Mouse (Mus musculus) stomach, embryonic 15.5 days (tissue): ENCODE measurements around the gene Oxct1. TPM values are rescaled to one million over a fixed set of nuclear protein-coding genes. Genes with fewer than 3 reads are reported as not detected.
A peak's percentile ranks its signal among the peaks of the same experiment; 100 is the strongest.

Experiments used
- ATAC-seq: fragments of 200-750 bp; cut with Nextera tagmentation; 2 replicates; pipeline ENCODE4 v1.8.0; 2017; ENCODE audit warnings: low read depth, moderate number of reproducible peaks, moderate TSS enrichment; ENCODE audit not compliant: insufficient read depth, low FRiP score
- H3K27ac ChIP-seq: fragments of 300-500 bp; sonication (generic); 2 replicates; pipeline ENCODE4 v1.5.1; 2015; ENCODE audit warnings: mild to moderate bottlenecking, inconsistent platforms
- H3K27me3 ChIP-seq: fragments of 300-500 bp; sonication (generic); replicated peaks from 2 replicates; pipeline ENCODE4 v1.6.1; 2015; ENCODE audit warnings: inconsistent platforms
- H3K36me3 ChIP-seq: fragments of 300-500 bp; sonication (generic); 2 replicates; pipeline ENCODE4 v1.6.1; 2015; ENCODE audit warnings: inconsistent platforms
- H3K4me1 ChIP-seq: fragments of 300-500 bp; sonication (generic); 2 replicates; pipeline ENCODE4 v1.6.1; 2015; ENCODE audit warnings: inconsistent platforms
- H3K4me2 ChIP-seq: fragments of 300-500 bp; sonication (generic); 2 replicates; pipeline ENCODE4 v1.6.1; 2015; ENCODE audit warnings: mild to moderate bottlenecking, inconsistent platforms
- H3K4me3 ChIP-seq: fragments of 300-500 bp; sonication (generic); replicated peaks from 2 replicates; pipeline ENCODE4 v1.5.1; 2015; ENCODE audit warnings: inconsistent platforms
- H3K9ac ChIP-seq: fragments of 300-500 bp; sonication (generic); 2 replicates; pipeline ENCODE4 v1.6.1; 2015; ENCODE audit warnings: inconsistent platforms
- H3K9me3 ChIP-seq: fragments of 300-500 bp; sonication (generic); 2 replicates; pipeline ENCODE4 v1.6.1; 2016; ENCODE audit warnings: inconsistent platforms
- WGBS: fragments of 180-500 bp; shearing (Covaris S2); methylation state at CpG from one replicate; pipeline ENCODE4 v1.1.7; 2015; 5-methylcytosine and 5-hydroxymethylcytosine counted together
- polyA plus RNA-seq: library from polyadenylated mRNA; unstranded; fragments of >200 nt; fragmentation: Nextera tagmentation; extraction: Ambion mirVana; gene quantifications from 2 replicates; pipeline ENCODE4 v1.2.1, GENCODE M21; 2015

Gene Oxct1
- polyA plus RNA-seq, 1 experiment from 2014 or later = 191 TPM

- WGBS = 62% methylated on average over 2 of the region's 2 CpGs
- no peaks in the 10 kb centered on the region for H3K36me3 ChIP-seq
- ATAC-seq = no peak
Measured at GRCm38 (mm10) chr15:3999144-3999543, 27.0 kb upstream of the Oxct1 start.

GRCm38 (mm10) chr15:4000536-4000935, 25.6 kb upstream of the Oxct1 start:
- Histone ChIP-seq H3K4me3 (no peak overlapping the region), H3K27ac (no peak overlapping the region), H3K4me2 (no peak overlapping the region), H3K27me3 (no peaks in the 10 kb centered on the region), H3K36me3 (no peaks in the 10 kb centered on the region), H3K9ac (no peak overlapping the region), H3K4me1 (no peaks in the 10 kb centered on the region), H3K9me3 (no peaks in the 10 kb centered on the region)
- ATAC-seq = no peak
- 86% methylated on average over 2 of the region's 2 CpGs for WGBS

More at GRCm38 (mm10) chr15:3999144-3999543, 27.0 kb upstream of the Oxct1 start:
- Histone ChIP-seq H3K4me3 (no peak overlapping the region), H3K9me3 (no peaks in the 10 kb centered on the region), H3K9ac (no peak overlapping the region), H3K4me2 (no peak overlapping the region), H3K4me1 (no peaks in the 10 kb centered on the region), H3K27me3 (no peaks in the 10 kb centered on the region), H3K27ac (no peak overlapping the region)

DNA sequence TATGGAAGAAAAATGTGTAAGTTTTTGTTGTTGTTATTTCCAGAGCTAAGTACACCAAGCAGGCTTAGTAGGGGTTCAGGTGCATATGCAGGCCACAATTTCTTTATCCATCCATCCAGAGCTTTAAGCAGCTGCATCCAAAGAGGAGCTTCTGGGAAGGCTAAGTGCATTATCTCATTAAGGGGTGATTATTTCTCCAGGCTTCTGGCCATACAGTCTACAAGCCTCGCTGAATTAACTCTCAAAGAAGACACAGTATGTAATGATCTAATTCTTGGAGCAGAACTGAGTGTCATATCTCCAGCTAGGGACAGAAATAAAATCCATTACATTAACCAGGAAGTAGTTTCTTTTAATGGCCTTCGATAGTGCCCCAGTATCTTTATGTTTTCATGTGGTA, 12.3 kb upstream of the Oxct1 start:
- Histone ChIP-seq H3K4me2 (no peak overlapping the region), H3K9ac (no peak overlapping the region), H3K36me3 (no peaks in the 10 kb centered on the region), H3K9me3 (no peaks in the 10 kb centered on the region), H3K27ac (no peak overlapping the region), H3K4me3 (no peak overlapping the region), H3K4me1 (no peaks in the 10 kb centered on the region), H3K27me3 (no peaks in the 10 kb centered on the region)
- 70% methylated on average over 2 of the region's 2 CpGs for WGBS
- no peak for ATAC-seq

DNA sequence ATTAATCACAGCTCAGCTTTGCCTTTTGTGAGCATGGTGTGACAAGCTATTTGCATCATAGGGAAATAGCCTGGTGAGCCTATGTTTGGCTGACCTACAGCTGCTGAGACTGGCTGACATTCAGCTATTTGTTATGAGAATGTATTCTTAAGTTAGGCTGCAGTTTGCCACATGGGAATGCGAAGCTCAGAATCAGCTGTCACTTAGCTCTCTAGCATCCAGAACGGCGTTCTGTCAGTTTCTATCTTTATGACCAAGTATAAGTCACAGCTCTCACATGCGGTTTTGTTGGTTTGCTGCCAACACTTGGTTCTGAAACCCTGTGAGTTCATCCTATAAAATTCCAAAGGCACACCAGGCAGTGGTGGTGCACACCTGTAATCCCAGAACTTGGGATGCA, 5.5 kb upstream of the Oxct1 start:
- H3K27ac ChIP-seq = no peak overlapping the region
- no peak for ATAC-seq
- no peaks in the 10 kb centered on the region for H3K4me1 ChIP-seq
- 59% methylated on average over 4 of the region's 4 CpGs for WGBS
- no peaks in the 10 kb centered on the region for H3K9me3 ChIP-seq
- no peak overlapping the region for H3K4me2 ChIP-seq
- H3K27me3 ChIP-seq = no peaks in the 10 kb centered on the region
- no peaks in the 10 kb centered on the region for H3K36me3 ChIP-seq
- H3K9ac ChIP-seq = no peak overlapping the region
- H3K4me3 ChIP-seq = no peak overlapping the region

DNA sequence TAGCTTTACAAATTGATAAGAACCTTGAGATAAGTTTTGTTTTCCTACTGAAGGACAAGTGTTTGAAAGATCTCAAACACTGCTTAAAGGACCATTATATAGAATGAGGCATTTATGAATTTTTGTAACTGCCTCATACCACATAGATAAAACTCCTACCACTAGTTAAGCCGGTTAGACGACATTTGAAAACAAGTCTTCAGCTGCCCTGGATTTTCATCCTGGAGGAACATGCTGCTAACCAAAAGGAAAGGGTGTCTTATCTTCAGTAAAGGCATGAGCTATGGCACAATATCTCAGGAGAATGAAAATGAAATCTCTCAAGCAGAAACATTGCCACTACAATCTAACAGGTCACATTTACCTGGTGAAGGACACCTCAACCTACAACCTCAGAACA, 2.4 kb upstream of the Oxct1 start:
- Histone ChIP-seq H3K27me3 (no peaks in the 10 kb centered on the region), H3K4me2 (no peak overlapping the region), H3K27ac (no peak overlapping the region), H3K36me3 (no peaks in the 10 kb centered on the region), H3K9ac (no peak overlapping the region), H3K4me1 (peaks cover 4% of the 10 kb centered on the region; the same call in 1 of the 2 replicates), H3K4me3 (no peak overlapping the region), H3K9me3 (no peaks in the 10 kb centered on the region)
- ATAC-seq = no peak
- WGBS = 69% methylated on average over 2 of the region's 2 CpGs

GRCm38 (mm10) chr15:4024726-4025507, 1.3 kb upstream of the Oxct1 start:
- whole genome bisulfite sequencing = 79% methylated on average over 13 of the region's 13 CpGs

DNA sequence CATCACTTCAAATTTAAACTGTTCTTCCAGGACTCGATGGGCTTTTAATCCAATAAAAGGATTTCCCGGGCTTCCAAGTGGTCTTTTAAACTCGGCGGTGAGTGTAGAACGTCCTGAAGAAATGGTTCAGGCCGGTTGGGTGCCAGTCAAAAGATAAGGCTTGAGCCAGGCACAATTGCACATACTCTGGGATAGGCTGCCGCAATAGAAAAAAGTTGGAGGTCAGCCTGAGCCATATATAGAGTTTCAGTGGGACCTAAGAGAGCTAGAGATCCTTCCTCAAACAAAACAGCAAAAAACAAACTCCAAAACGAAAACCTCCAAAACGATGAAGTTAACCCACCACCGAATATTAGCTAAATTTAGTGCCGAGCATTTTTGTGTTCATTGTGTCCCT, 677 bp upstream of the Oxct1 start:
- no peaks in the 10 kb centered on the region for H3K9me3 ChIP-seq
- peak overlapping the region; percentile 71; the same call in 1 of the 2 replicates for H3K4me3 ChIP-seq
- 66% methylated on average over 11 of the region's 11 CpGs for WGBS
- peak overlapping the region; percentile 96; the same call in 1 of the 2 replicates for H3K27ac ChIP-seq
- no peaks in the 10 kb centered on the region for H3K27me3 ChIP-seq
- H3K4me2 ChIP-seq = peak overlapping the region; percentile 57
- H3K4me1 ChIP-seq = peaks cover 4% of the 10 kb centered on the region; the same call in 1 of the 2 replicates
- ATAC-seq = no peak
- H3K9ac ChIP-seq = no peak overlapping the region
- no peaks in the 10 kb centered on the region for H3K36me3 ChIP-seq

More at GRCm38 (mm10) chr15:4024726-4025507, 1.3 kb upstream of the Oxct1 start:
- Histone ChIP-seq H3K4me1 (peaks cover 4% of the 10 kb centered on the region; the same call in 1 of the 2 replicates), H3K9me3 (no peaks in the 10 kb centered on the region), H3K4me3 (no peak overlapping the region), H3K27ac (no peak overlapping the region), H3K36me3 (no peaks in the 10 kb centered on the region), H3K9ac (no peak overlapping the region), H3K27me3 (no peaks in the 10 kb centered on the region), H3K4me2 (no peak overlapping the region)
- no peak for ATAC-seq

GRCm38 (mm10) chr15:4026831-4027584, 825 bp downstream of the Oxct1 start:
- Histone ChIP-seq H3K9me3 (no peaks in the 10 kb centered on the region), H3K9ac (peak overlapping the region; percentile 70), H3K27ac (peak overlapping the region; percentile 96), H3K4me2 (peak overlapping the region; percentile 57), H3K27me3 (no peaks in the 10 kb centered on the region), H3K4me1 (peaks cover 4% of the 10 kb centered on the region; the same call in 1 of the 2 replicates), H3K4me3 (peak overlapping the region; percentile 71), H3K36me3 (no peaks in the 10 kb centered on the region)
- peak; percentile 83 for ATAC-seq
- under 1% methylated on average over 65 of the region's 65 CpGs for WGBS

DNA sequence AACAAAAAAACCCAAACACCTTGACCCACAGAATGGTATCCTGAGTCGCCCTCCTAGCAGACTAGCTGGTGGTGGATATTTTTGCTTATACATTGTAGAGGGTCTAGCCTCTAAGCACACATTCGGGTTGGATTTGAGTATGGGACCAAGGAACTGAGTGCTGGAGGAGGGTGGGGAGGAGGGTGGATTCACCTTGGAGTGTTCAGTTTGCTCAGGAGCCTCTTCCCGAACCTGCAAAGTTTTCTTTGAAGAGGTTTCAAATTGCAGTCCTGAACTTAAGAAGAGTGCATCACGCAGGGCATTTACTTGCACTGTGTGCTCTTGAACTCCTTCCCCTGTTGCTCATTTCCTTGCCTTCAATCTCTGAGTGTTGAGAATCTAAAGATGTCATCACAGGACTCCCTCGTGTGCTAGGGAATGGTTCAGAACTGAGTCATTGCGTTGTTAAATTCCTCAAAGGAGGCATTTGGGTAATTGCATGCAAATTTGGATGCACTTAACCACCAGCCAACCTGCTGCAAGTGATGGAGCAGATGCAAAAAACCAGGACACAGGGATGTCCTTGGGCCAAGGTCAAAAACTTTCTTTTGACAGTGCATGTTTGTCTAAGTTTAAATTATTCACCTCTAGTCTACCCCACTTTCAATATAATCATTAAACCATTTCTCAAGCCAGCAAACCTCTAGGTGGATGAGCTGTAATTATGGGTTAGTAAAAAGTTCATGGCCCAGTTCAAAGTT, 1.7 kb downstream of the Oxct1 start:
- H3K4me1 ChIP-seq = peaks cover 4% of the 10 kb centered on the region; the same call in 1 of the 2 replicates
- no peak for ATAC-seq
- no peaks in the 10 kb centered on the region for H3K9me3 ChIP-seq
- WGBS = 9% methylated on average over 6 of the region's 6 CpGs
- H3K36me3 ChIP-seq = no peaks in the 10 kb centered on the region
- H3K4me3 ChIP-seq = peak overlapping the region; percentile 71
- H3K27me3 ChIP-seq = no peaks in the 10 kb centered on the region
- H3K9ac ChIP-seq = no peak overlapping the region
- H3K4me2 ChIP-seq = peak overlapping the region; percentile 57
- peak overlapping the region; percentile 96 for H3K27ac ChIP-seq

DNA sequence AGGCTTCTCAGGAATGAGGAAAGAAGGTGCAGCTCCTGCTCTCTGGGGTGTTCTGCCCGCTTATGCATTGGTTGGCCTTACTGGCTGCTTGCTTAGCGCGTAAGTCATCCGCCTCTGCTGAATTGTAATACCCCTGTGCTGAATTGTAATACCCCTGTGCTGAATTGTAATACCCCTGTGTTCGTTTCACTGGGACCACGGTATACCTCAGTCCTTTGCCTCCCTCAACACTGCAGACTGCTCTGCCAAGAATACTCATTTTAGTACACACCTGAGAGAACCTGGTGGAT, 2.2 kb downstream of the Oxct1 start:
- Histone ChIP-seq H3K4me1 (peaks cover 4% of the 10 kb centered on the region; the same call in 1 of the 2 replicates), H3K9me3 (no peaks in the 10 kb centered on the region), H3K4me2 (no peak overlapping the region), H3K27ac (no peak overlapping the region), H3K4me3 (no peak overlapping the region), H3K27me3 (no peaks in the 10 kb centered on the region), H3K9ac (no peak overlapping the region), H3K36me3 (no peaks in the 10 kb centered on the region)
- no peak for ATAC-seq
- WGBS = 87% methylated on average over 6 of the region's 6 CpGs

GRCm38 (mm10) chr15:4028960-4029359, 2.8 kb downstream of the Oxct1 start:
- no peak for ATAC-seq
- Histone ChIP-seq H3K36me3 (no peaks in the 10 kb centered on the region), H3K27me3 (no peaks in the 10 kb centered on the region), H3K9ac (no peak overlapping the region), H3K4me1 (peaks cover 4% of the 10 kb centered on the region; the same call in 1 of the 2 replicates), H3K27ac (no peak overlapping the region), H3K4me2 (no peak overlapping the region), H3K9me3 (no peaks in the 10 kb centered on the region), H3K4me3 (no peak overlapping the region)
